Mouse (Mus musculus): Measurements from ENCODE around the gene Nos1ap.

The Nos1ap gene

GRCm38 (mm10) chr1:170415395-170415794 is 174.3 kb downstream of the Nos1ap start:
- DNase-seq (ENCODE audit: low spot score): no peak

- no peak for DNase-seq (ENCODE audit: low spot score)
Measured at GRCm38 (mm10) chr1:170410402-170411191, 179.1 kb downstream of the Nos1ap start.

DNA sequence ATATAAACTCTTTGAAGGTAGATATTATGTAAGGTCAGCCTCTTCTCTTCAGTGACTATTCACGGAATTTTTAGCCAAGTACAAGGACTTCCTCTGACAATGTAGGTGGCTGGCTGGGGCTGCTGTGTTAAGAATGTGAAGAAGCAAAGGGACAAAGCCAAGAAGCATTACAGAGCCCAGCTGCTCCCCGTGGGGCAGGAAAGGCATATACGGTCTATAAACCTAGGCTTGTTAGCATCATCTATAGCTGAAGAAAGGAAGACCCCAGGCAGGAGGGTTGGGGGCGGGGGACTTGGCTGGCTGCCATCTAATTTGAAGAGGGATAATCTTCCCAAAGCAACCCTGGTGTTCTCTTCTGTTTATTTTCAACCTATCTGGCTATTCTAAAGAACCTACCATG is 180.6 kb downstream of the Nos1ap start:
- DNase-seq (ENCODE audit: low spot score): no peak

DNA sequence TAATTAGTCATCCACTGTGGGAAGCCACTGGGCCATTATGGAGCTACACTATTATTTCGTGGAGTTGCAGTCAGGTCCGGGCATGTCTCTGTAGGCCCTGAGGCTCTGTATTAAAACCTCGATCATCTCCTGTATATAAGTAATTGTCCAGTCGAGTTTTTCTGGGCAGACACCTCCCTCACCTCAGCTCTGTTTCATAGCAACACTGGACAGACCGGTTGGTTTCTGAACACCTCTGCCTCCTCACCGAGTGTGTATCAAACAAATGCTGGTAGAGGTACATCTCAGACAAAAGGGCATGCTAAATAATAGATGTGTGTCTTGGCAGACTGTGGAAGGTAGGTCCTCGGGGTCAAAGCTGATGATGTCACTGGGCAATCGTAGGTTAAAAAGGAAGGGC is 182.7 kb downstream of the Nos1ap start:
- no peak for DNase-seq (ENCODE audit: low spot score)

GRCm38 (mm10) chr1:170405152-170405551 is 184.5 kb downstream of the Nos1ap start:
- DNase-seq (ENCODE audit: low spot score): no peak

- DNase-seq (ENCODE audit: low spot score): no peak
Measured at GRCm38 (mm10) chr1:170402682-170403081, 187.0 kb downstream of the Nos1ap start.

GRCm38 (mm10) chr1:170398866-170399265 is 190.8 kb downstream of the Nos1ap start:
- DNase-seq (ENCODE audit: low spot score): no peak

- no peak for DNase-seq (ENCODE audit: low spot score)
Measured at GRCm38 (mm10) chr1:170395101-170395500, 194.6 kb downstream of the Nos1ap start.

- no peak for DNase-seq (ENCODE audit: low spot score)
Measured at GRCm38 (mm10) chr1:170394641-170395040, 195.0 kb downstream of the Nos1ap start.

DNA sequence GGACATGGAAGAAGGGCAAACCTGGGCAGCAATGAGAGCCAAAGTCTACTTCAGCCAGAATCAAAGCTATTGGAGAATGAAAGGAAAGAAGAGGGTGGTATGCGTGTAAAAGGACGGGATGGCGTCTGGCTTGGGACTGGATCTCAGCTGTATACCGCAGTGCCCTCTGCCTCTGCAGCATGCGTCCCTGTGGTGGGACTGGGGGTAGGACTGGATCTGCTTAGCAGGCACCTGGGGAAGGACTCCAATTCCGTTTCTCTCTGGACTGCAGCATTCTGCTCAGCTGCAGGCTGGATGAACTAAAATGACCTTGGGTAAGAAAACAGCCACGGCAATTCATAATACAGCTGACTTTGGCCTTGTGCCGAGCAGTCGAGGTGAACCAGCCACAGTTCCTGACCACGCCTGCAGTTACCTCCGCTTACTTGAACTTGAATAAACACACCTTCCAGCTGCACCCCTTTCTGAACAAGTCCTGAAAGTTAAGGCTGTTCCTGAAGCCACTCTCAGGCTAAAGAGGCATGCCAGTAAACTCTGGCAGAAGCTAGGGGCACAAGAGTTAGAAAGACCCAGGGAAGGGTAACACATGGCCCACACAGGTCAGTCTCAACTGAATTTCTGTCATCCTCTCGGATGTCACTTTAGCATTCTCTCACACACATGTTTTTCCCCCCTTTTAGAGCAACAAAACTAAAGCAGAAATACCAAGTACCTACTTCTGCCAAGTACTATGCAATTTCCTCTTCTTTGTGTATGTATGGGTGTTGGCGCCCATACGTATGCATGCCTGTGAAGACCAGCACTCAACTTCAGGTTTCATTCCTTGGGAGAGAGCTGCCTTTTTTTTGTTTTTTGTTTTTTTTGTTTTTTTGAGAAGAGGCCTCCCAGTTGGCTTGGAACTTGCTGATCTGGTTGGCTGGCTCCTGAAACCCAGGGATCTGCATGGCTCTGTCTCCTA is 196.6 kb downstream of the Nos1ap start:
- DNase-seq (ENCODE audit: low spot score): no peak

DNA sequence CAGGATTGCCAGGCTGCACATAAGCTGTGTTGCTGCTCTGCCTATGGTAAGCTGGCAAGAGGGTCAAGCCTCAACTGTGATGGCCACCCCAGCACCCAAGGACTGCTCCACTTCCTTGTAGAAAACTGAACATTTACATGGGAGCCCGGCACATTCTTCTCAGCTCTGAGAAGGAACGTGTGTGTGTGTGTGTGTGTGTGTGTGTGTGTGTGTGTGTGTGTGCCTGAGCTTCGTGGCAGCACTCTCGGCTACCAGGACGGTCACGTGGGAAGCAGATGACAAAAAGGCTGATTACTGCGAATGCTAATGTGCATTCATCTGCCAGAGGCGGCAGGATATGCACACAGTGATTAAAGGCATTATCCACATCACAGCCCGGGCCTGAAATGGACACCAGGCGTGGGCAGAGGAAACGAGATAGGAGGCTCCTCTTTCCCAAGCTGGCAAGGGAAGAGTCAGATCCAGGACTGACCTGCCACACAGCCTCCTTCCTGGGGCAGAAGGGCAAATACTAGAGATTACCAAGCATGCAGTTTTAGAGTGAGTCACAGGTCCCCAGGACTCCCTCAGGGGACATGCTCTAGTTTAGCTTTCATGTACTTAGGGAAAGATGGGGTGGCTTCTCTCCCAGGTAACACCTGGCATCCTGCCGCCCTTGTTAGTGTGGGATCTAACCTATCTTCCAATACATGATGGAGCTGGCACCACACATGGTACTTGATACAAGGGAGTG is 202.3 kb downstream of the Nos1ap start:
- no peak for DNase-seq (ENCODE audit: low spot score)

DNA sequence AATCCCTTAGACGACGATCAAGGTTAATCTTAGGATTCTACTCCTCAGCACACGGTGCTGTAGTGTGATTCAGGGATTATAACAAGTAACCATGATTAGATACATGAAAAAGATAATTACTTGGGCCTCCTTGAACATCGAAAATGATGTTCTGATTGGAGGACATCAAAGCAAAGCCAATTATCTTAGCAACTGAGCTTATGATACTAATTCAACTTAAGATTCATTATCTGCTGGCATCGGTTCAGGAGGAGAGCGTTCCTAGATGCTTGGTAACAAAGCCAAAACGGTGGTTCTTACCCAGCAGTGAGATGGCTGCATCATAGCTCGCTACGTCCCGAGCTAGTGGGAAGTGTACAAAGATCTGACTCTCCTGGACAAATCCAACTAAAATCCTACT is 204.2 kb downstream of the Nos1ap start:
- no peak for DNase-seq (ENCODE audit: low spot score)

DNA sequence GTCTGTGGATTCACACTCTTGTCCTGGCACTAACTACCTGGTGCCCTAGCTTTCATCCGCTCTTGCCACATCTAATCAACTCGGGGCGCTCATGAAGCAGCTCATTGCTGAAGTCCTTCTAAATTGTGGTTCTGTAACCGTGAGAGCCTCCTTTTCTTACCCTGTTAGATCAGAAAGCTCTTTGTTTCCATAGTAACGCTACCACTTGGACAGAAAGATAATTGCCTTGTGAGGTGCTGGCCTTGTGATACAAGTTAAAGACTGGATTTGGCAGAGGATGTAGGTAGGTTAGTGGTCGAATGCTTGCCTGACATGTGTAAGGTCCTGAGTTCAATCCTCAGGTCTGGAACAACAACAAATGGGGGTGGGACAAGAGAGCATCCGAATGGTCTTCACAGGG is 206.1 kb downstream of the Nos1ap start:
- DNase-seq (ENCODE audit: low spot score): no peak

GRCm38 (mm10) chr1:170381457-170381856 is 208.2 kb downstream of the Nos1ap start:
- no peak for DNase-seq (ENCODE audit: low spot score)

DNA sequence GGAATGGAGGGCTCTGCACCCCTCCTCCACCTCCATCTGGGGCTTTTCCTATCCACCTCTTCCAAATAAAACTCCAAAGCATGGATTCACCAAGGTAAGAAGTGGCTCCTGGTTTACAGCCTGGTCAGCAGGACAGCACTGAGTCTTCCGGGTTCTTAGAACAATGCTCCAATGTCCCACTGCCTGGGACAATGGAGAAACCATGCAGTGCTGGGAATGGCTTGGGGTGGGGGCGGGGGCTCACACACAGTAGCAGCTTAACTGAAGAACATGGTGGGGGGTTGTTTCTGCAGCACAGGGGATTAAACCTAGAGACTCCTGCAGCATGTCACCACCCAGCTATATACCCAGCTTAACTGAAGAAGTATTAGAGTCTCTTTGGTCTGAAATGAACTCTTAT is 209.2 kb downstream of the Nos1ap start:
- no peak for DNase-seq (ENCODE audit: low spot score)

GRCm38 (mm10) chr1:170375721-170376120 is 213.9 kb downstream of the Nos1ap start:
- DNase-seq (ENCODE audit: low spot score): no peak

GRCm38 (mm10) chr1:170373750-170374149 is 215.9 kb downstream of the Nos1ap start:
- no peak for DNase-seq (ENCODE audit: low spot score)

DNA sequence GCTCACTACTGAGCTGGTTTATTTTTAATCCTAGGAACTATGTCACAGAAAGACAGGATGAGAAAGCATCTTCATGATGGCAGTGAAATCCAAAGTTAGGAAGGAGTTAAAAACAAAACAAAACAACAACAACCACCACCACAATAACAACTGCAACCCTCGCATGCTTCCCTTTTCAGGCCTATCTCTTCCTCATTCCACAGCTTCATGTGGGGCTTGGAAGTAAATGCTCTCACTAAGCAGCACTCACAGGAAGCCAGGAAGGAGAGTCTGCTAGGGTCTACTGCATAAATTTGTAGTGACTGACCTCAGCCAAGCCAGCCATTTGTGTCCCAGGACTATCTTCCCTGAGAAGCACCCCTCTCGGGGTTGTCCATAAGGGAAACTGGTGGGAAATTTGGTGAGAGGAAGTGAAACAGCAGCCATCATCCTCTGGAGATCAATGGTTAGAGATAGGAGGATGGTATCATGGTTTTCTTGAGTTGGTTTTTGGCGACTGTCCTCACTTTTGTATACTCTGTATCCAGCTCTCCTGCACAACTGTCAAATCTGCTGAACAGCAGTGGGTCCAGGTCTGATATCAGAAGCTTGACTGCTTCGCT is 218.4 kb downstream of the Nos1ap start:
- no peak for DNase-seq (ENCODE audit: low spot score)

DNA sequence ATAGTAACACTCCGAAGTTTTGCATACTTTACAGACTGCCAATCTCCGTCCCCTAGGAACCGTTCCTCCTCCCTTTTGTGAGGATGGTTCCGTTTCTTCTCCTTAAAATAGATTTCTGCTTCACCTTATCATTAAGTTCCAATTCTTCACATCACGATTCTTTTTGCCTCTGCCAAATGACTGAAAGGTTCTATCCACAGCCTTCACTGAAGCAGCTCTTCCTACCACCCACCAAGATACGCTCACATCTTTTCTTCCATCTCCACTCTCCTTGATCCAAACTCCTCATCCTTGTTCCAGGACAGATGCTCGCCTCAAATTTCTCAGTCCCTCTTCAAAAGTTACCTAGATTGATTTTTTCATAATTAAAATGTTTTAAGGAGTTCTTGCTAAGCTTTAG is 220.8 kb downstream of the Nos1ap start:
- no peak for DNase-seq (ENCODE audit: low spot score)

- DNase-seq (ENCODE audit: low spot score): no peak
Measured at GRCm38 (mm10) chr1:170366981-170367700, 222.5 kb downstream of the Nos1ap start.

- DNase-seq (ENCODE audit: low spot score): no peak
Measured at GRCm38 (mm10) chr1:170363746-170364145, 225.9 kb downstream of the Nos1ap start.
